ENCODE assay signal across 8 mouse cellular contexts in genomic region chr9:22157516-22158265, GRCm38 (mm10). TPM values are rescaled to one million over a fixed set of nuclear protein-coding genes. Genes with fewer than 3 reads are reported as not detected.
DNase-seq lines count a peak whose midpoint lies in the region; ATAC-seq and TF ChIP-seq lines count a peak whose summit lies in the region.

No protein-coding gene starts in this region.

- no peak for TF ChIP-seq CTCF in lung, adult 2 months (IDR thresholded peaks at IDR 0.05; ENCODE audit: insufficient read depth, low read length)

- 0 out of 2 replicates have a peak overlapping the region, but pooled peaks have one; percentile 79 for H3K27ac ChIP-seq in forebrain, embryonic 12.5 days
- H3K27ac ChIP-seq in liver, embryonic 13.5 days, result no peak overlapping the region

- peaks cover 8% of the 10 kb centered on the region for H3K4me1 ChIP-seq in lung, adult 2 months (ENCODE audit: control insufficient read depth, insufficient read depth, low read length)
- H3K4me1 ChIP-seq in forebrain, embryonic 12.5 days, result peaks cover 14% of the 10 kb centered on the region
- H3K4me1 ChIP-seq in liver, embryonic 13.5 days (replicated peaks), result peaks cover 22% of the 10 kb centered on the region

- H3K9me3 ChIP-seq in forebrain, embryonic 12.5 days, result no peaks in the 10 kb centered on the region
- no peaks in the 10 kb centered on the region for H3K9me3 ChIP-seq in liver, embryonic 13.5 days (replicated peaks)

- peak overlapping the region; percentile 76 for H3K4me2 ChIP-seq in forebrain, embryonic 12.5 days
- H3K4me2 ChIP-seq in liver, embryonic 13.5 days, result peak overlapping the region; percentile 89

- H3K27me3 ChIP-seq in forebrain, embryonic 12.5 days, result peaks cover 3% of the 10 kb centered on the region
- no peaks in the 10 kb centered on the region for H3K27me3 ChIP-seq in liver, embryonic 13.5 days

- H3K36me3 ChIP-seq in forebrain, embryonic 12.5 days (replicated peaks), result peaks cover 8% of the 10 kb centered on the region; the same call in 1 of the 2 replicates
- H3K36me3 ChIP-seq in liver, embryonic 13.5 days, result peaks cover 12% of the 10 kb centered on the region; the same call in 1 of the 2 replicates

- no peak for TF ChIP-seq POLR2A in lung, adult 2 months (IDR thresholded peaks at IDR 0.05; ENCODE audit: borderline replicate concordance, extremely low read depth, low read depth, low read length)

- no peak for ATAC-seq in forebrain, embryonic 12.5 days (ENCODE audit: low FRiP score)
- no peak for ATAC-seq in liver, embryonic 13.5 days (ENCODE audit: low read depth)

- DNase-seq in lung, adult 2 months, result no peak
- no peak for DNase-seq in lung, postnatal 4 days
- peak; percentile 44 to 55 for DNase-seq in cerebellum, adult 18-20 months
- DNase-seq in liver, embryonic 13.5 days, result no peak
- DNase-seq in testis, postnatal 10 days (ENCODE audit: low spot score), result peak; percentile 50
- no peak for DNase-seq in embryo, embryonic 11 days
- DNase-seq in left cerebral cortex, postnatal 14 days (ENCODE audit: low spot score in 2 of 2), result no peak

- H3K4me3 ChIP-seq in lung, adult 2 months (replicated peaks; ENCODE audit: extremely low read depth, low read depth, low read length), result peak overlapping the region; percentile 32
- peak overlapping the region; percentile 63 for H3K4me3 ChIP-seq in forebrain, embryonic 12.5 days (replicated peaks)
- peak overlapping the region; percentile 76 for H3K4me3 ChIP-seq in liver, embryonic 13.5 days (replicated peaks)

- intact Hi-C loops in left cerebral cortex, postnatal 14 days (cut with DNase I), result loop anchor here (2.0 to 5.0 kb wide), 2 partner anchors 67 to 255 kb away; partner anchors contain the start of genes 9530077C05Rik and Zfp809

- 71% methylated on average over 34 of the region's 34 CpGs for WGBS in lung, adult 2 months
- WGBS in forebrain, embryonic 12.5 days, result 72% methylated on average over 34 of the region's 34 CpGs
- 64% methylated on average over 34 of the region's 34 CpGs for WGBS in liver, embryonic 13.5 days (ENCODE audit: insufficient replicate concordance)

- peak overlapping the region; percentile 79 for H3K9ac ChIP-seq in forebrain, embryonic 12.5 days
- peak overlapping the region; percentile 86 for H3K9ac ChIP-seq in liver, embryonic 13.5 days

RNA-seq across cellular contexts. Expression of gene Pigyl, which starts 1.0 kb away (rescaled TPM):
- 67.8 and 68.8 TPM in 2 replicates for polyA plus RNA-seq in lung, adult 2 months (2012; rRNA removed)
- 63.2 and 65.8 TPM in 2 replicates for polyA plus RNA-seq in forebrain, embryonic 12.5 days (2016; fragmentation: Nextera tagmentation; extraction: Ambion mirVana)
- 42.1 and 44.6 TPM in 2 replicates for polyA plus RNA-seq in liver, embryonic 13.5 days (2015; fragmentation: Nextera tagmentation; extraction: Ambion mirVana)
- 10 to 100 TPM; 33.1 to 51.9 TPM for total RNA-seq in left cerebral cortex, postnatal 14 days (2021)

RNA-seq across cellular contexts. Expression of gene Acp5, which starts 22.2 kb away (rescaled TPM):
- polyA plus RNA-seq in lung, adult 2 months (2012; rRNA removed), result 47.7 and 54.5 TPM in 2 replicates
- polyA plus RNA-seq in forebrain, embryonic 12.5 days (2016; fragmentation: Nextera tagmentation; extraction: Ambion mirVana), result 3.6 and 6.6 TPM in 2 replicates
- 184 and 187 TPM in 2 replicates for polyA plus RNA-seq in liver, embryonic 13.5 days (2015; fragmentation: Nextera tagmentation; extraction: Ambion mirVana)
- under 1 TPM; 0.40 to 0.53 TPM for total RNA-seq in left cerebral cortex, postnatal 14 days (2021)

RNA-seq across cellular contexts. Expression of gene Zfp872, which starts 30.2 kb away (rescaled TPM):
- 0.10 and 0.12 TPM in 2 replicates for polyA plus RNA-seq in lung, adult 2 months (2012; rRNA removed)
- 0.10 and 0.31 TPM in 2 replicates for polyA plus RNA-seq in forebrain, embryonic 12.5 days (2016; fragmentation: Nextera tagmentation; extraction: Ambion mirVana)
- not detected in 2 replicates for polyA plus RNA-seq in liver, embryonic 13.5 days (2015; fragmentation: Nextera tagmentation; extraction: Ambion mirVana)
- total RNA-seq in left cerebral cortex, postnatal 14 days (2021), result under 1 TPM in 1 of 2 experiments, not detected in 1; 0.24 TPM

RNA-seq across cellular contexts. Expression of gene Elof1, which starts 40.7 kb away (rescaled TPM):
- 176 and 180 TPM in 2 replicates for polyA plus RNA-seq in lung, adult 2 months (2012; rRNA removed)
- polyA plus RNA-seq in forebrain, embryonic 12.5 days (2016; fragmentation: Nextera tagmentation; extraction: Ambion mirVana), result 178 and 186 TPM in 2 replicates
- polyA plus RNA-seq in liver, embryonic 13.5 days (2015; fragmentation: Nextera tagmentation; extraction: Ambion mirVana), result 103 and 109 TPM in 2 replicates
- 10 to 100 TPM; 62.0 to 64.2 TPM for total RNA-seq in left cerebral cortex, postnatal 14 days (2021)

RNA-seq across cellular contexts. Expression of gene Cnn1, which starts 58.7 kb away (rescaled TPM):
- 79.3 and 94.3 TPM in 2 replicates for polyA plus RNA-seq in lung, adult 2 months (2012; rRNA removed)
- polyA plus RNA-seq in forebrain, embryonic 12.5 days (2016; fragmentation: Nextera tagmentation; extraction: Ambion mirVana), result 2.3 and 3.9 TPM in 2 replicates
- polyA plus RNA-seq in liver, embryonic 13.5 days (2015; fragmentation: Nextera tagmentation; extraction: Ambion mirVana), result 1.9 and 3.6 TPM in 2 replicates
- under 1 TPM; 0.88 to 0.93 TPM for total RNA-seq in left cerebral cortex, postnatal 14 days (2021)

Comparison
In these comparisons a context has a peak if more than half of its experiments do, and no peak if none do; other contexts are left out.
1. DNase-seq: peak in cerebellum, adult 18-20 months (2 of 2) and testis, postnatal 10 days (single experiment); none in lung, adult 2 months (single experiment), lung, postnatal 4 days (0 of 2), liver, embryonic 13.5 days (single experiment), embryo, embryonic 11 days (single experiment) and left cerebral cortex, postnatal 14 days (0 of 2).
2. Peak in every context shown above with its lines, with median percentiles within 50 percentile points of each other: H3K4me3 ChIP-seq.